Mouse (Mus musculus) heart, postnatal 25 days (tissue): ENCODE measurements around the gene Baz2b. TPM values are rescaled to one million over a fixed set of nuclear protein-coding genes. Genes with fewer than 3 reads are reported as not detected.

Source experiments
- DNase-seq: peaks from one replicate; pipeline ENCODE4 v3.0.0; 2022; ENCODE audit warnings: low spot score
- intact Hi-C: fragments of 180-260 bp; cut with DNase I; formaldehyde crosslinking; loops from one replicate; pipeline ENCODE4 v1.15.1; 2025
- total RNA-seq, 2 experiments: library from RNA; stranded (reverse); gene quantifications; 2 replicates each; pipeline ENCODE4 v1.2.3; 2021

The Baz2b gene
- total RNA-seq, 2 experiments from 2014 or later, result 34.7 to 40.5 TPM

GRCm38 (mm10) chr2:59975772-59976171, 233.9 kb downstream of the Baz2b start:
- DNase-seq, result no peak
- intact Hi-C loops, result no loop called here

- intact Hi-C loops, result no loop called here
- DNase-seq, result no peak
Observed at GRCm38 (mm10) chr2:59973962-59974361, 235.7 kb downstream of the Baz2b start.

GRCm38 (mm10) chr2:59973104-59973641, 236.5 kb downstream of the Baz2b start:
- DNase-seq, result no peak
- intact Hi-C loops, result no loop called here

DNA sequence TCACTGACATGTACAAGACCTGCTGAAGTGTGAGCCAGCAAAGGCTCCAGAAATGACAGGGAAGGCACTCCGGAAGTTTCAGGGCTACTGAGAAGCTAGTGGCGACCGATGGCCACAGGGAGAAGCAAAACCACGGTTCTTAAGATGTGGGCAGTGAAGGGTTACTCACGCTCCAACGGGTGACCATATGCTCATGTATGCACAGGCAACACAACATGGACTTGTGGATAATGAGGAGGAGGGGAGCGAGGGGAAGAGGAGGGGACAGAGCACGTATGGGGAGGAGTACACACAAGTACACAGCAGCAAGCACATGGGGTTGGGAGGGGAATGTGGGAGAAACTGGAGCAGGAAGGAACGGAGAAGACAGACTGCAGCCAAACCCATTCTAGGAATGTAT, 239.1 kb downstream of the Baz2b start:
- DNase-seq, result no peak
- intact Hi-C loops, result no loop called here

GRCm38 (mm10) chr2:59969099-59969498, 240.5 kb downstream of the Baz2b start:
- intact Hi-C loops, result loop anchor here (5.0 kb wide), 1 partner anchor 158 kb away; no protein-coding TSS in a partner anchor
- no peak for DNase-seq

GRCm38 (mm10) chr2:59968593-59968992, 241.0 kb downstream of the Baz2b start:
- intact Hi-C loops, result loop anchor here (5.0 kb wide), 1 partner anchor 159 kb away; no protein-coding TSS in a partner anchor
- DNase-seq, result no peak

DNA sequence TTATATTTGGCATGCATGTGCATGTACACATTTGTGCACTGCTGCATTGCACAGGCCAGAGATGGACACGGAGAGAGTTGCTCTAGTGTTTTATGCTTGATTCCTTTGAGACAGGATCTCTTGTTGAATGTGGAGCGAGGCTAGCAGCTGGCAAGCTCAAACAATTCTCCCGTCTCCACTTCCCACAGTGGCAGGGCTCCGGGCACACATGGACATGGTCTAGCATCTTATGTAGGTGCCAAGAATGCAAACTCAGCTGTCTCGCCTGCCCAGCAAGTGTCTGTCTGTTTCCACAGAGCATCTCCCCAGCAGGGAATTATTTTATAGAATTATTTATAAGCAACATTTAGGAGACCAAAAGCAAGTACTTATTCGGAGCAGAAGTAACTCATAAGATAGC, 243.2 kb downstream of the Baz2b start:
- intact Hi-C loops, result loop anchor here (5.0 kb wide), 1 partner anchor 161 kb away; no protein-coding TSS in a partner anchor
- no peak for DNase-seq

DNA sequence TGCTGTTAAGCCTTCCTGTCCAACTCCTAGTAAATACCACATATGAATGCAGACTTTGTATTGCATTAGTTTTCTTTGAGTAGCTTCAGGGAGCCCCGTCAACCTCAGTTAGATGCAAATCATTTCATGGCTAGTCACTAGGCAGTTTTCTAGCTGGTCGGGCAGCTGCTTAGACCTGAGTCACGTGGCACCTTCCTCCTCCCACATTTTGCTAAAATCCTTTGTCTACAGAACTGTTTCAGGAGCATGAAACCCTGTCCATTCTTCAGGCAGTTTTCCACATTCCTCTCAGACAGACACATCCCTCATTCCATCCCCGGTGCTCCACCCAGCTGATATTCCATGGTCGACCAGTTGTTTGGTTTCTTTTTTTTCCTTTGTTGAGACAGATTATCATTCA, 246.6 kb downstream of the Baz2b start:
- DNase-seq, result no peak
- intact Hi-C loops, result loop anchor here (5.0 kb wide), 1 partner anchor 131 kb away; no protein-coding TSS in a partner anchor

DNA sequence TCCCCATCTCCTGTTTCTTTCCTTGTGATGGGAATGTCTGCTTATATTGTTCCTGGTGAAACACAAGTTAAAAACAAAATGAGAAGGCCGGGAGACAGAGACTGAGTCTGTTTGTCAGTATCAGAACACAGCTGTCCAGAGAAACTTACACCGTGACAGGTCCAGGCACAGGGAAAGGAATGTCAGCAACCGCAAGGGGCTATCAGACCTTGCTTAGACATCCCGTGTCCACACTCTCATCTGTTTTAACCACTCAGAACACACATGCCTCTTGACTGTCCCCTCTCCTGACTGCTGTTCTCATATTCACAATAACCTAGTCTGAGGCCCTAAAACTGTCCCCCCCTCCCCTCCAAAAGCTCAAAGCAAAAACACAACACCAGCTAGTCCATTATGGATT, 247.1 kb downstream of the Baz2b start:
- DNase-seq, result no peak
- intact Hi-C loops, result loop anchor here (5.0 kb wide), 1 partner anchor 130 kb away; no protein-coding TSS in a partner anchor

DNA sequence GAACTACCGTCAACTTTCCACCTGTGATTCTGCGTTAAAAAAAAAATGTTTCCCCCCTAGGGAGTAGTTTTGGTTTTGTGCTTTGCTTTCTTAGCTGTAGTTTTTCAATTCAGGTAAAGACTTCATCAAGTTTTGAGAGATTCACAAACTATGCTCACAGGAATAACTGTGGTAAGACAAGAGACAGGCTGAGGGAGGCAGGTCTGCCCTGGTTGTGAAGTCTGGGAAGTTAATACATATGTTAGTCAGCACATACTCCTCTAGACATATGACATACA, 249.2 kb downstream of the Baz2b start:
- intact Hi-C loops, result loop anchor here (5.0 kb wide), 1 partner anchor 128 kb away; no protein-coding TSS in a partner anchor
- no peak for DNase-seq

- no peak for DNase-seq
- intact Hi-C loops, result loop anchor here (5.0 to 10.0 kb wide), 2 partner anchors 128 to 455 kb away; no protein-coding TSS in a partner anchor
Observed at GRCm38 (mm10) chr2:59959668-59960494, 249.8 kb downstream of the Baz2b start.

DNA sequence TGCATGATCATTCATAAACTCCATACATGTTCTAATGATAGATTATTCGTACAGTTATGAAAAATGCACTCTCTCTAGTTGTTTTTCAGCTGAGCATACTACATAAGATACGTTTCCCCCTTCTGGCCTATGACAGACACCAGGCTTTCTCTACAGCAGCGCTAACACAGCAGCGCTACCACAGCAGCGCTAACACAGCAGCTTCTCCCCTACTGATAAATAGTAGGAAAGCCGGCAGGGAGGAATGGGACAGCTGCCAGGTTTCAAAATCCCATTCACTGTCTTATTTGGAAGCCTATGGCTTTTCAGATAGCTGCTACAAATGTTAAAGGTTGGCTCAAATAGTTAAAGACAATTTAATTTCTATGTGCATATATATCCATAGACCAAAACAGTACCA, 251.1 kb downstream of the Baz2b start:
- DNase-seq, result no peak
- intact Hi-C loops, result loop anchor here (10.0 kb wide), 1 partner anchor 456 kb away; no protein-coding TSS in a partner anchor

DNA sequence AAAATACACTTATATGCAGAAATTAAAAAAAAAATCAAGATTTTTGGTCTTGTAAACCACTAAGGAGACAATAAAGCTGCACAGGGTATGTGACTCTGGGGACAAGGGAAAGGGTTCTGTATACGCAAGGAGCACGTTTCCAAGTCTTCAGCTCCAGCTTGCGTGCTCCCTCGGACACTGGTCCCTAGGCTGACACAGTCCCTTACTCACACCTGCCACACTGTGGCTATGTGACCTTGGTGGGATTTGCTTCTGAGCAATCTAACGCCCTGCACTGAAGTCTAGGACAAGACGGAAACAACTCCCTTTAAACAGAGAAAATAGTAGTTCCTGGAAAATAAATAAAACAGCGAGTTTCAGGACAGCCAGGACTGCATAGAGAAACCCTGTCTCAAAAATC, 253.7 kb downstream of the Baz2b start:
- no peak for DNase-seq
- intact Hi-C loops, result loop anchor here (10.0 kb wide), 1 partner anchor 459 kb away; no protein-coding TSS in a partner anchor

- DNase-seq, result no peak
- intact Hi-C loops, result loop anchor here (5.0 to 10.0 kb wide), 2 partner anchors 173 to 460 kb away; no protein-coding TSS in a partner anchor
Observed at GRCm38 (mm10) chr2:59954791-59955190, 254.8 kb downstream of the Baz2b start.

DNA sequence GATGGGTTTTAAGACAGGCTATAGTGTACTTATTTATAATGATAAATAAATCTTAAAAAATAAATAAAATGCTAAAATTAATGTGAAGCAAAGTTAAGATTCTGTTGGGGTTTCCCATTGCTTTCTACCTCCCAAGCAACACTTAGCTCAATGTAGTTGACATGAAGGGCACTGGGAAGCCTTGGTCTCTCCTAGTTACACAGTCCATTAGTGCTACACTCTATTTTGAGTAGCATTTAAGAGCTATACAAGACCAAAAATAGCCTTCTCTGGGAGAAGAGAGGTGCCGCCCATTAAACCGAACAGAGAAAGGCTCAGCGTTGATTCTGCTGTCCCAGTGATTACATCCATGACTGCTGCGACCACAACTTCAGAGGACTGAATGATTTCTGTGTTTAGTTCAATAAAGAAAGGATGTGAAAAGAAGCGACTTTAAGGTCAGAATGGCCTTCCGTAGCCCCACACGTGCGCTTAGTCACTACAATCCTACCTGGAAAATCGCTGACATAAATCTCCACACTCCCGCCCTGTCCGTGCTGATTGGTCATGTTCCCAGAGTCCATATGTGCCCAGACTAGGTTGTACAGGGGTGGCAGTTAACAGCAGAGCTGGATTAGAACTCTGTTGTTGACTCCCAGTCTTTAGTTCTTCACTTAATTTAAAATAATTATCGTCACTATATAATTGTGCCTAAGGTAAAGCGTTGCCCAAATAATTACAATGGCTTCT, 257.2 kb downstream of the Baz2b start:
- DNase-seq, result no peak
- intact Hi-C loops, result loop anchor here (5.0 to 10.0 kb wide), 2 partner anchors 175 to 462 kb away; no protein-coding TSS in a partner anchor

DNA sequence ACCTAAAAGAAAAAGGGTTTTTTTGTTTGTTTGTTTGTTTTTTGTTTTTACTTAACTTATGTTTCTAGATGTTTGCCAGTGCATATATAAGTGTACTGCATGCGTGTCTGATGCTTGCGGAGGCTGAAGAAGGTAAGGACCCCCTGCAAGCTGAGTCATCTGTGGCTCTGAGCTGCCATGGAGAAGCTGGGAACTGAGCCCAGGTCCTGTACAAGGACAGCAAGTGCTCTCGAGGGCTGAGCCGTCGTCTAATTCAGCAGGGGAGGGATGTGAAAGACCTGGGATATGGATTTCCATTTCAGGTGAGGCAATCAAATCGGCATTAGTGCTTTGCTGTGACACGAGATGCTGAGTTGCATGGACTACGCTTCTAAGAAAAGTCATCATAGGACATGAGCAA, 257.9 kb downstream of the Baz2b start:
- intact Hi-C loops, result loop anchor here (5.0 to 10.0 kb wide), 2 partner anchors 176 to 463 kb away; no protein-coding TSS in a partner anchor
- DNase-seq, result no peak

GRCm38 (mm10) chr2:59951127-59951526, 258.5 kb downstream of the Baz2b start:
- intact Hi-C loops, result loop anchor here (5.0 to 10.0 kb wide), 2 partner anchors 176 to 464 kb away; no protein-coding TSS in a partner anchor

GRCm38 (mm10) chr2:59936296-59936695, 273.3 kb downstream of the Baz2b start:
- DNase-seq, result no peak
- intact Hi-C loops, result no loop called here

More at GRCm38 (mm10) chr2:59951127-59951526, 258.5 kb downstream of the Baz2b start:
- no peak for DNase-seq

DNA sequence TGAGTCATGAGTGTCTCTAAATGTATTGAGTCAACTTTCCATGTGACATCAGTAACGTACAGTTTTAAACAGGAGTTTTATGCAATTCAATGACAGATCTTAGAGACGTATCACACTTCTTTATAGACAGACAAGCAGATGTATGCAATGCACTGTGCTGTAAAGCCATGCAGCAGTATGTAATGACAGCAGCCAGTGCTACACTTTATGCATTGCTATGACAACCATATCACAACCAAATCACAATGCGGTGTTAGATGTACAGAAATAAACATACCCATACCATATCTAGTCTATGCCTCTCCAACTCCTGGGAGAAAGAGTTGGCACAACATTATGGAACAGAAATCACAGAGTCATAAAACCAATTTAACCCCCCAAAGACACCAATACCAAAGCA, 276.5 kb downstream of the Baz2b start:
- DNase-seq, result no peak
- intact Hi-C loops, result no loop called here

DNA sequence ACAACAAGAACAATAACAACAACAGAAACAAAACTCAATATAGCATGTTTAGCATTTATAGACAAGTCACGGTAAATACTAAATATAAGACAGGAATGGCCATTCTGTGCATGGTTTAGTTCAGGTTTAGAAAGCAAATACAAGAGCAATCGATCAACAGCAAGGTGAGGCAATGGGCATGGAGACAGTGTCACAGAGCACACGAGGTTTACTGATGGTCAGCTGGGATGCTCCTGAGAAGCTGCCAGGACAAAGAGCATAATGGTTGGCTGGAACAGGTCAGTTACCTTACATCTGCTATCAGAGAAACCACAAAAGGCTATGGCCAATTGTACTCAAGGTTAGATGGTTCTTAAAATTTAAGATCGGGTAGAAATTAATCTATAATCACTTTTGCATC, 277.4 kb downstream of the Baz2b start:
- intact Hi-C loops, result no loop called here
- no peak for DNase-seq
